Mouse (Mus musculus) olfactory bulb, adult 2 months (tissue): ENCODE data around the gene Hcar1.

ENCODE experiments used
- CTCF ChIP-seq: fragments of 200-500 bp; IDR thresholded peaks from 2 replicates; pipeline ENCODE4 v1.5.1; 2012; ENCODE audit warnings: low read depth, mild to moderate bottlenecking, low read length, moderate library complexity; ENCODE audit not compliant: insufficient read depth
- POLR2A ChIP-seq: fragments of 200-500 bp; IDR thresholded peaks from 2 replicates; pipeline ENCODE4 v1.6.1; 2012; ENCODE audit warnings: mild to moderate bottlenecking, low read depth, low read length, moderate library complexity; ENCODE audit not compliant: insufficient read depth

GRCm38 (mm10) chr5:123854511-123854910 is 25.3 kb downstream of the Hcar1 start:
- no peak for TF ChIP-seq CTCF
- TF ChIP-seq POLR2A: no peak
